Mouse (Mus musculus): Measurements from ENCODE around the gene Acot6.
"Not testable (repeated sequence)": the region's sequence is repeated elsewhere in the genome, so short reads cannot be mapped to it uniquely, and the experiment has no call there.

Acot6 gene

DNA sequence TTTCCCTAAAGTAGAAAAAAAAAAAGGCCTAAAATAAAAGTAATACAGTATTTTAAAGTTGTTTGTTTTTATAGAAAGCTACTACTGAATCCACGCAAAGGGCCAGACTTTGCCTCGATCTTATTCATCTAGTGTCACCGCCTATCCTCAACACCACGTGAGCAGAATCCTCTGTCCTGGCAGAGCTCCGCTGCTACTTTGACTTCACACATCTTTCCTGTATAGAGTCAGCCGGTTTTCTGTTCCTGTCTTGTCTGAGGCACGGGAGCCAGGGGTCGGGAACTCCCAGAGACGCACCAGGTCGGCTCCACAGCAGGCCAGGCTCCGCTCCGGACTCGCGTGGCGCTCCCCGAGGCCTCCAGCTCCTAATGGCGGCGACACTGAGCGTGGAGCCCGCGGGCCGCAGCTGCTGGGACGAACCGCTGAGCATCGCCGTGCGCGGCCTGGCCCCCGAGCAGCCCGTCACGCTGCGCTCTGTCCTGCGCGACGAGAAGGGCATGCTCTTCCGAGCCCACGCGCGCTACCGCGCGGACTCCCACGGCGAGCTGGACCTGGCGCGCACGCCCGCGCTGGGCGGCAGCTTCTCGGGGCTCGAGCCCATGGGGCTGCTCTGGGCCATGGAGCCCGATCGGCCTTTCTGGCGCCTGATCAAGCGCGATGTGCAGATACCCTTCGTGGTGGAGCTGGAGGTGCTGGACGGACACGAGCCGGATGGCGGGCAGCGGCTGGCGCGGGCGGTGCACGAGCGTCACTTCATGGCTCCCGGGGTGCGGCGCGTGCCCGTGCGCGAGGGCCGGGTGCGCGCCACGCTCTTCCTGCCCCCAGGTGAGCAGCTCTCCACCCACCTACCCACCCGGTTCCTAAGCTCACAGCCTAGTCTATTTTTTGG is at the start of gene Acot6:
Gene Acot6, plus strand, starts transcription at position 51 of the 889 bp plus-strand sequence.
- DNase-seq (ENCODE audit: low read depth, low spot score): not testable (repeated sequence)

DNA sequence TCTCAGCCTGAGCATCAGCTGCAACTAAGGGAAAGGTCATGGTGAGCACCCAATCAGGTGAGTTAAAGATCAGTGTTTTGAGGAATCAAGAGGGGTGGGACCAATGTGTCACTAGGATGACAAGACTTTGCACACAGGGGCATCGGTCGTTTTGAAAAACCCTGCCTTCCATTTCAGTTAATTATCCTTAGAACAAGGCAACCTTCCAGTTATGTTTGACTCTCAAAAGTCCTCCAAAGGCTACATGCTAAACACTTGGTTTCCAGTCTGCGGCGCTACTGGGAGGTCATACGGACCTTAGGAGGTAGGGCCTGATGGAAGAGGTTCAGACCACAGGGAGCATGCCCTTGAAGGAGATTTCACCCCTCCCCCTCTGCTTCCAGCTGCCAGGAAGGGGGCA is 49.7 kb upstream of the Acot6 start:
- DNase-seq (ENCODE audit: low read depth, low spot score): not testable (repeated sequence)

DNA sequence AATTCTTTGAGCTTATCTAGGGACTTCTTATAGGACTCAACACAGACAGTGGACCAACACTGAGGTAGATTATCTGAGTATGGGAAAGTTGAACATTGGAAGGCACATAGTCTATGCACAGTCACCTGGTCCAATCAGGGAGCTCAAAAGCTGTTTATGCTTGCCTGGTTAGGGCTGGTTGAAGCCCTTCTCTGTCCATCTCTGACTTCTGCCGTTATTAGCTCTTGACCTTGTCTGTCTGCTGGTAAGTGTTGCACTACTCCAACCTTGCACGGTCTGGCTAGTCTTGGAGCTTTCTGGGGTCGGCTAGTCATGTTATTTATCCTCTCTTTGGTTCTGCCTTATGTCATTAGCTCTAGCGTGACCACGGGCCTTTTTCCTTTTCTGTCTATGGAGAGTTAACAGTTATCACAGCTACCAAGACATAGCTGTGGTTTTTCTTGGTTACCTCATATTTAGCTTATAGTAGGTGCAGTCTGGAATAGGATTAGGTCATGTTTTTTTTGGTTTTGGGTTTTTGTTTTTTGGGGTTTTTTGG is 48.4 kb upstream of the Acot6 start, which contains the start of gene Acot3:
Gene Acot3, plus strand, starts transcription at position 208 of the 538 bp plus-strand sequence.
- no peak for DNase-seq (ENCODE audit: low read depth, low spot score)

DNA sequence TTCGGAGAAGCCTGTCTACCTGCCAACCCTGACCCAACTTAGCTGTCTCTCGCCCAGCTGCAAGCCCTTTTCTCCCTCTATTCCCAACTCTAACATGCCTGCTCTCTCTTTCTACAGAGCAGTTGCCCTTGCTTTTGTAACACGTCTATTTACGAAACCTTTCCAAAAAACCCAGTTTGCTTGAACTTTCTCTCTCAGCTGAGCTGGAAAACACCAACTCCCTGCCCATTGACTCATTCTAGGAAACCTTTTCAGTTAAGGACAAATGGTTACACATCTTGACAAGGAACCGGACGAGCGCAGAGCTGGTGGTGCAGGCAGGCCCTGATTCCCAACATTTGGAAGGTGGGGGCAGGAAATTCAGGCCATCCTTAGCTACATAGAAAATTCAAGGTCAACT is 47.8 kb upstream of the Acot6 start:
- DNase-seq (ENCODE audit: low read depth, low spot score): no peak

DNA sequence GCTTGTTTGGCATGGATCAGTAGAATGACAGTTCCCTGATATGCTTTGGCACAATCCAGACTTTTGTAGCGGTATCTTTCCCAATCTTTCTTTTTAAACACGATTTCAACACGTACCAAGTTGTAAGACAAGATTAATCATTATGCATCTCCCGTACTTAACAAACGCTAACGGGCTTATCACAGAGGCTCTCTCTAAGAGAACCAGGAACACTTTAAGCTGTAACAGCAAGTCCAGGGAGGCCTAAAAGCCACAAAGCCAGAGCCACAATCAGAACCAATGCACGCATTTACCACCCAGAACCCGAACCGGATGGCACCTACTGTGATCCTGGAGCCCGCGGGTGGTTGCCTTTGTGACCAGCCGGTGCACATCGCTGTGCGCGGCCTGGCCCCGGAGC is 47.3 kb upstream of the Acot6 start:
- DNase-seq (ENCODE audit: low read depth, low spot score): no peak

DNA sequence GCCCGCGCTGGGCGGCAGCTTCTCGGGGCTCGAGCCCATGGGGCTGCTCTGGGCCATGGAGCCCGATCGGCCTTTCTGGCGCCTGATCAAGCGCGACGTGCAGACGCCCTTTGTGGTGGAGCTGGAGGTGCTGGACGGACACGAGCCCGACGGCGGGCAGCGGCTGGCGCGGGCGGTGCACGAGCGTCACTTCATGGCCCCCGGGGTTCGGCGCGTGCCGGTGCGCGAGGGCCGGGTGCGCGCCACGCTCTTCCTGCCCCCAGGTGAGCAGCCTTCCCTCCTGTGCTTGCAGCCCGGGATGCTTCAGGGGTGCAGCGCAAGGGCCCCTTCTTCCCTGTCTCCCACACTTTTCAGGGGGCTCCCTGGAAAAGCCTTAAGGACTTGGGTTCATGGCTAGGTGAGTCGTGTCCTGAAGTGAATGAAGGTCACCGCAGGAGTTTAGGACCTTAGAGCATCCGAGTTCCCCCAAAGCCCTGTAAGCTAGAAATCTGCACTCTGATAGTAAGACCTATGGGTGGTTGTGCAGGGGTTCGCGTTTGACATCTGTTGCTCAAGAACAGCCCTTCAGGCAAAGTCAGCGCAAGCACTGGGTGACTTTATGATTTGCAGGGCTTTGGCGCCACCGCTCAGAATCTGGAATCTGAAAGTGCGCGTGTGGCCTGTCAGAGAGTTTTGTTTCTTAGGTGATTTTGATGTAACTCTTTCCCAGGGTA is 46.6 kb upstream of the Acot6 start:
- DNase-seq (ENCODE audit: low read depth, low spot score): no peak

DNA sequence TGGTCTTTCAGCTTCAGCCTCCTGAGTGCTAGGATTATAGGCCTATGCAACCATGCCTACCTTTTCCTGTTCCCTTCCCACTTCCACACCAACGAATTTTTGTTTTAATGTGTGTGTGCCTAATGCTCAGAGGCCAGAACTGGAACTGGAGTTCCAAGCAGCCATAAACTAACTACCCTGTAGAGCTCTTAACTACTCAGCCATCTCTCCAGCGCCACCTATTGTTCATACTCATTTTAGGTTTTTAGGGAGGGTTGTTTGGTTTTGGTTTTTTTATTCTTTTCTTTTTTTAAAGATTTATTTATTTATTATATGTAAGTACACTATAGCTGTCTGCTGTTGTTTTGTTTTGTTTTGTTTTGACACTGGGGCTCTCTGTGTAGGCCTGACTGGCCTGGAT is 39.5 kb upstream of the Acot6 start:
- no peak for DNase-seq (ENCODE audit: low read depth, low spot score)

DNA sequence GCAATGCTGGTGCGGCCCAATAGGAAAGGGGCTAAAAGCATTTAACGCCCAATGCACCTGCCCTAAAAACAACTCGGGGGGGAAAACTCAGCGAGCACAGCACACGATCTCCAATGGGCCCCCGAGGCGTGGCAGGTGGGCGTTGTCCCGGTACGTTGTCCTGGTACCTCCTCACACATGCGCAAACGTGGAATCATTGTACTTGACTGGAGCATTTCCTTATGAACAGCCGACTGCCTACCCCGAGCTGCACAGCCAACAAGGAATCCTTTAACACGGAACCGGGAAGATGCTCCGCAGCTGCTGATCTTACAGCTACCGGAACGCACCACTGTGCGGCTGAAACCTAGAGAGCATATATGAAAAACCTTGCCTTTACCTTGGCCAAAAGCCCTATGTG is 38.1 kb upstream of the Acot6 start:
- no peak for DNase-seq (ENCODE audit: low read depth, low spot score)

DNA sequence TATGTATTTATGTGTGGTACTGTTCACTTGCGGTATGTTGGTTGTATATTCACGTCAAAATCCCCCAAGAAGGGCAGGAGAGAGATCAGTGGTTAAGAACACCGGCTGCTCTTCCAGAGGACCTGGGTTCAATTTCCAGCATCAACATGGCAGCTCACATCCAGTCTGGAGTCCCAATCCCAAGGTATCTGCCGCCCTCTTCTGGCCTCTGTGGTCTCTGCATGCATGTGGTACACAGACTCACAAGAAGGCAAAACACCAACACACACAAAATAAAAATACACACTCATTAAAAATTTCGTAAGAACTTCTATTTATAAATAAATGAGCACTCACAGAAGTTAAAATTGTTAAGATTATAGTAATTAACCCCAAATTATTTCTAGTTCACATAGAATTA is 37.2 kb upstream of the Acot6 start:
- no peak for DNase-seq (ENCODE audit: low read depth, low spot score)

DNA sequence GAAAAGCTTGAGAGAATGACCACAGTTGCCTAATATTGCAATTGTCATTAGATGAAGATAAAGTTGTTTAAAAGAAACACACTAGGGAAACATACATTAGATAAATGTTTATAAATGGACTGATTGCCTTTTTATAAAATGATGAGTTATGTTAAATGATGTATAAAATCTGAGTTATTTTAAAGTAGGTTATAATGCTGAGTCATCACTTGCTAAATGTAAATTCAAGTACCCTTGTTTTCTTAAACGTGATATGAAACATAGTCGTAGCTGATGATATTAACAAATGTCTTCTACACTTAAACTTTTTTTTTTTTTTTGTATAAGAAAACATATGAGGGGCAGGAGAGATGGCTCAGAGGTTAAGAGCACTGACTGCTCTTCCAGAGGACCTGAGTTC is 36.6 kb upstream of the Acot6 start:
- DNase-seq (ENCODE audit: low read depth, low spot score): no peak

DNA sequence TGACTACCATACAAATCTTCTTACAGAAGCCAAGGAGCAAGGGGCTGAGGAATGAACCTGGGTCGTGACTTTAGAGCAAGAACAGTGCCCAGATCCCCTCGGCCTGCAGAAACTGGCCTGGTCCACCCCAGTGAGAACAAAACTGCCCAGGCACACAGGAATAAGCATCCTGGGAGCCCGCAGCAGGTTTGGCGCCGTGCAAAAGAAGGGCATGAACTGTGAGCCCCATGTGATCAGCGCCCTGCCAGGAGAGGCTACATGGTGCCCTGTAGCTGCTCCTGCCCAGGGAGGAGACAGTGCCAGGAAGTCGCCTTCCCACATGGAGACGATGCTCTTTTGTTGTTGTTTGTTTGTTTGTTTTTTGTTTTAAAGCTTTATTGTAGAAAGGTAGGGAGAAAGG is 35.8 kb upstream of the Acot6 start:
- no peak for DNase-seq (ENCODE audit: low read depth, low spot score)

DNA sequence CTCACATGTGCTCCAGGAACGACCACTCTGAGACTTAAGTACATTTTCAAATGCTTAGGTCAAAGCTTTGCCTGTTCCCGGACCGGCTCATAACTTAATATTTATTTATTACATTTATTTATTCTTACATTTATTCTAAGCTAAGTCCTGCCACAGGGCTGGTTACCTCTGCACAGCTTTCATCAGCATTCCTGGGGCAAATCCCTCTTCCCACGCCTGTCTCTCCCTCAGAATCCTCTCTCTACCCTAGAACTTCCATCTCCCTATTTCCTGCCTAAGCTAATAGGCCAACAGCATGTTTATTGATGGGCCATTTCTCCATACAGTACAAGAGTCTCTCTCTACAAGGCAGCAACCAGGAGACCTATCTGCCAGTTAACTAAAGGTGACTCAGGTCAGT is 32.7 kb upstream of the Acot6 start:
- no peak for DNase-seq (ENCODE audit: low read depth, low spot score)

DNA sequence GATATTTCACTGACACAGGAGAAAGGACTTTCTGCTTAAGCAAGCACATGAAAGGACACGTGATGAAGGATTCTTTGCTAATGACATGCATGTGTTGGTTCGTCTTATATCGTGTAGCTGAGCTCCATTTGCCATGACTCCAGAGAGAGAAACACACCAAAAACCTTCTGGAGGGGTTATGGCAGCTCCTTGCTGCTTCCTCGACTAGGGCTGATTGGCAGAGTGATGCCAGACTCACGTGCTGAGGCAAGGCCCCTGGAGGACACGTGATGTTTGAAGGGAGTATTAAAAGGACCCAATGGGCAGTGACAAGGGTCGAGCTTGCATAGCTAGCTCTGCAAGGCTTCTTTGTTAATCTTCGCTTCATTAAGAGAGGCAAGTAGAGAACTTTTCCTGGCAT is 32.2 kb upstream of the Acot6 start:
- no peak for DNase-seq (ENCODE audit: low read depth, low spot score)

DNA sequence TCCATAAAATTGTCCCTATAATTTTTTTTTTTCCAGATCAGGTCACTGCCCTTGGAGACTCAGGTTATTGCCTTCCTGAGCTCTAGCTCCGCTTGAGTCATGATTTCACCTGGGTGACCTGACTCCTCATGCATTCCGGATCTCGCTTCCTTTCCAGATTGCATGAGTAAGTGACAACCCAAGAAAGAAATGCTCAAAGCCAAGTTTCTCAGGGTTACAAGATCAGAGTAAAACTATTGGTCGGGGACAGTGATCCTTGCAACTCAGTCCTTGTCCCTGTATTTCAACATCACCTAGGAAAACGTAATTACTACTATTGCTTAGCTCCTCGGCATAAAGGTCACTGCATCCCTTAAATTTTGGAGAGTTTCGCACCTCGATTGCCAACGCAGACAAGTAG is 31.5 kb upstream of the Acot6 start, which contains the start of gene Acot5:
Gene Acot5, plus strand, starts transcription at position 340 of the 400 bp plus-strand sequence.
- no peak for DNase-seq (ENCODE audit: low read depth, low spot score)

DNA sequence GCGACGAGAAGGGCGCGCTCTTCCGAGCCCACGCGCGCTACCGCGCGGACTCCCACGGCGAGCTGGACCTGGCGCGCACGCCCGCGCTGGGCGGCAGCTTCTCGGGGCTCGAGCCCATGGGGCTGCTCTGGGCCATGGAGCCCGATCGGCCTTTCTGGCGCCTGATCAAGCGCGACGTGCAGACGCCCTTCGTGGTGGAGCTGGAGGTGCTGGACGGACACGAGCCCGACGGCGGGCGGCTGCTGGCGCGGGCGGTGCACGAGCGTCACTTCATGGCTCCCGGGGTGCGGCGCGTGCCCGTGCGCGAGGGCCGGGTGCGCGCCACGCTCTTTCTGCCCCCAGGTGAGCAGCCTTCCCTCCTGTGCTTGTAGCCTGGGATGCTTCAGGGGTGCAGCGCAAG is 30.9 kb upstream of the Acot6 start:
- not testable (repeated sequence) for DNase-seq (ENCODE audit: low read depth, low spot score)

DNA sequence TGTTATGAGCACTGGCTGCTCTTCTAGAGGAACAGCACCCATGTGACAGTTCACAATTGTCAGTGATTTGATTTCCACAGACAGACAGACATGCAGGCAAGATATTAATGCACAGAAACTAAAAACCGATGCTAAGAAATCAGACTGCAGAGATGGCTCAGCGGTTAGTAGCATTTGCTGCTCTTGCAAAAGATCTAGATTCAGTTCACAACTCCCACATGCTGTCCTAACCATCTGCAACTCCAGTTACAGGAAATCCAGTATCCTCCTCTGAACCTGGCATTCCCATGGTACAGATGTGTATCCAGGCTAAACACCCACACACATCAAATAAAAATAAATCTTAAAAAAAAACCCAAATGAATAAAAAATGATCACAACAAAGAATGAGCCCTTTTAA is 28.8 kb upstream of the Acot6 start:
- DNase-seq (ENCODE audit: low read depth, low spot score): no peak

DNA sequence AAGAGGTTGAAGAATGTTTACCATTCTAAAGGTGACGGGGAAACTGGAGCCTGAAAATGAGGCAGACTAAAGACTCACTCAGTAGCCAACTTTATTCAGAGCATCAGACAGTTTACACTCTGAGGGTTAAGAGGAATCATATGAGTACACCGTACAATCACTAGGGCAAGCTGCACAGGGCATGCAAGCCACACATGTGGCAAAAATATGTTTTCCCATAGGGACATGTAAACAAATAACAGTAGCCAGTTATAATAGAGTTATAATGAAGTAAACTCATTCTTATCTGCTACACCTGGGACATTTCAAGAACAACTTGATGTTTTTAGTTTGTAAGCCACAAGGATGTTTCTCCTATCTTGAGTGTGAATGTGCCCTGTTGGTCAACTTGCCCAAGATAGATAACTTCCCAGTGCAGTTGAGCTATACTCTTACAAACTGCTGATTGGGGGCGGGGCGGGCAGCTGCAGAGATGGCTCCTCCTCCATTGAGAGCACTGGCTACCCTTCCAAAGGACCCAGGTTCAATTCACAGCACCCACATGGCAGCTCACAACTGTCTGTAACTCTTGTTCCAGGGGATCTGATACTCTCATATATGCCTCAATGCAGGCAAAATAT is 23.0 kb upstream of the Acot6 start:
- DNase-seq (ENCODE audit: low read depth, low spot score): no peak

DNA sequence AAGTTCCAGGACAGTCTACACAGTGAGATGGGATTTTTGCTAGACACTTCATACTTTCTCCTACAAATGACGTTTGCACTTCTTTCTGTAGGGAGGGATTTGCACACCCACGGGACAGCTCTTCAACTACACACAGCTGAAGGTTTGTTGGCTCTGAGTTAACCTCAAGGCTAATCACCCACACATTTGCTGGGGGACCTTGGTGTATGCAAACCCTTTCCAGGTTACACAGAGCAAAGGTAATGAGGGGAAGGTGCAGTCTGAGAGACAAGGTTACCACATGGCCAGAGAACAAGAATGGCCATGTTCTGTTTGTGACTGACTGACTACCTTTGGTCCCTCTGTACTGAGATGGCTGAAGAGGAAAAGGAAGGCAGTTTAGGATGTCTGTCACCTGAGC is 16.6 kb upstream of the Acot6 start:
- no peak for DNase-seq (ENCODE audit: low read depth, low spot score)

DNA sequence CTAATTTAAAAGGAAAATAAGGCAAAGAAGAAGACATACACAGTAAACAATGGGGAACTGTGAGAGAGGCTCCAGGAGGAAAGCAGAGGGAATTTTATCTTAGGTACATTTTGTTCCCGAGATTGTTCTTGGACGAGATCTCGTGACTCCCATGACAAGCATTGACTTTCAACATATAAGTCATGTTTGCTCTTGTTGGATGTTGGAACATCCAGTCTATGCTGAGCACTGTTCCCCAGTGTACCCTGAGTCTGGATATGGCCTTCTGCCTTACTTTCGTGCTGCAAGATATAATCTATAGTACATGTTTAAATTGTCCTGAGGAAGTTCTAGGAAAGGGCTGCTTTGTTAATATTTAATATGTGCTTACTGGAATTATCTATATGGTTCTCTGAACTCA is 15.9 kb upstream of the Acot6 start:
- DNase-seq (ENCODE audit: low read depth, low spot score): no peak

DNA sequence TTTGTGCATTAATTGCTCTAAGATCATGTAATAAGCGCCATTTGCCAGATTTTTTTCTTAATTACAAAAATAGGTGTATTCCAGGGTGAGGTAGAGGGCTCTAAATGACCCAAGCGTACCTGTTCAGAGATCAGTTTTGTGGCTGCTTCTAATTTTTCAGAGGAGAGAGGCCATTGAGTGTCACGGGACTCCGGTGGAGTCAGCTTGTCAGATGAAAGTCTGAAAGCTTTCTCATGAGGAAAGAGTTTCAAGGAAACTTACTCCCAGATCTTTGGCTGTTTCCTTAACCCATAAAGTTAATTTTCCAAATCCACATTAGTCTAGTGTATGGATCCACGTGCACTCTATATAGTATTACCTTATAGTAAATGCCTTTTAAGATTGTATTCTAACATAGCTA is 5.8 kb upstream of the Acot6 start:
- not testable (repeated sequence) for DNase-seq (ENCODE audit: low read depth, low spot score)

DNA sequence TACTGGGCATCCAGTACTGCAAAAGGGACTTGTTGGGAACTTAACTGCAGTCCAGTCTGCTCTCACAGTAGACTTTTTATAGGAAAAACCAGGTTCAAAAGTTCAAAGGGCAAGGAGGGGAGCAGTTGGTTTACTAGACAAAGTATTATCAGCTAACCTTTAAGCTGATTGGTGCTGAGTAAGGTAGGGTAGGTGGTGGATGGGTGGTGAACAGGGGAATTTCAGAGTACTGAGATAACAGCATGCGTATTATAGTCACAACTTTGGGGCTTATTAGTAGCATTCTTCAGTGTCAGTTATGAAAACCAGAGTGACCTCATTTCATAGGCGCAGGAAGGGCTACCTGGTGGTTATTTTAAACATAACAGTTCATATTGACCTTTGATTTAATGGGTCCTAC is 849 bp upstream of the Acot6 start:
- no peak for DNase-seq (ENCODE audit: low read depth, low spot score)

DNA sequence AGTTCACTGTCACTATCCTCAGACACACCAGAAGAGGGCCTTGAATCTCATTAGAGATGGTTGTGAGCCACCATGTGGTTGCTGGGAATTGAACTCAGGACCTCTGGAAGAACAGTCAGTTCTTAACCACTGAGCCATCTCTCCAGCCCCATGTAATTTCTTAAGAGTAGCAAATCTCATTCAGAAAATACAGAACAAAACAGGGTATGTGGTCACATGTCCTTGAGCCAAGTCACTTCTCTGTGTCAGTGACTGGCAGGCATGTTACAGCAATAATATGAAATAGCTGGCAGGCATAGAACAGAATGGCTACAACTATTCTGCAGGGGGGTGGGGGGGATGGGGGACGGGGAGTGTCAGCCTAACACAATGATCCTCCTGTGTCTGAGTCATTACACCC is 383 bp upstream of the Acot6 start:
- no peak for DNase-seq (ENCODE audit: low read depth, low spot score)

All from retina, adult 2 months (tissue).